Mouse (Mus musculus): ENCODE results near the gene Mxi1. TPM values are rescaled to one million over a fixed set of nuclear protein-coding genes. Genes with fewer than 3 reads are reported as not detected.

Mxi1 gene
- polyA plus RNA-seq, 1 experiment = 41.7 TPM

DNA sequence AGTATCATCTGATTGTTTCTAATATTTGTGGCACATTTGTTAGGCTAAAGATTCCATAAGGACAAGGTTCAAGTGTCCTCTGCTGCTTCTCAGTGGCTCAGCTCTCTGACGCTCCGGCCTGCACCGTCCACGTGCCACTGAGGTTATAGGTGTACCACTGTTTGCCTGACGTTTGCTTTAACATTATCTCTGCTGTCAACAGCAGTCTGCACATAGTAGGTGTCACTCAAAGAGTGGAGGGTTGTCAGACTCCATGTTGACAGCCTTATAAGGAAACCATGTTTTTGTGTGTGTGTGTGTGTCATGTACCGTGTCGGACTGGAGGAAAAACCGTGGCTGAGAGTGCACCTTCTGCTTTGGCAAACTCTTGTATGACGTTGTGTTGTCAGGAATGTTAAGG lies 24.9 kb downstream of the Mxi1 start:
- H3K4me3 ChIP-seq (ENCODE audit: insufficient read depth, low read depth, low read length) = no peak overlapping the region
- H3K27me3 ChIP-seq (replicated peaks; ENCODE audit: control insufficient read depth, insufficient read depth, low read length) = no peaks in the 10 kb centered on the region
- peaks cover 10% of the 10 kb centered on the region; the same call in 1 of the 2 replicates for H3K4me1 ChIP-seq (ENCODE audit: control insufficient read depth, insufficient read depth, low read length)
- TF ChIP-seq CTCF (conservative IDR thresholded peaks at IDR 0.05; ENCODE audit: insufficient read depth, insufficient read length, low read depth, low read length) = no peak
- TF ChIP-seq POLR2A (IDR thresholded peaks at IDR 0.05; ENCODE audit: low read depth, low read length) = no peak
- H3K36me3 ChIP-seq (ENCODE audit: control insufficient read depth, insufficient read depth, low read length) = no peaks in the 10 kb centered on the region
- no peak for DNase-seq
- WGBS = 81% methylated on average over 9 of the region's 9 CpGs
- no peak overlapping the region for H3K27ac ChIP-seq (ENCODE audit: insufficient read depth, low read depth, low read length)

DNA sequence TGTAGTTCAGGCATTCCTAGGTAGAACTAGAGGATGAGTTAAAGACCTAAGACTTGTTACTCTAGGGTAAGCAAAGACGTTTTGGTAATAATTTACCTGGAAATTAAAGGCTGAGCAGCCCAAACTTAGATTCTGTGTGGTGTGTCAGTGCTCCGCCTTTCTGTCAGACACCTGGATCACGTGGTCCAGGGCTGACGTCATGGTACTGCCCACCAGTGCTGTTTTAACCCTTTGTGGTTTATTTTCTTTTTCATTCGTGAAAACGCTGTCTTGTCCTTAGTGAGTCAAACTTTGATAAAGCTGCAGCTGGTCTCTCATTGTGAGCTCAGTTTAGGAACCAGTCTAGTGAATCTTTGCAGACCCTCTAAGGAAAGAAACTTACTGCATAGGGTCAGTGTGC lies 30.1 kb downstream of the Mxi1 start:
- no peaks in the 10 kb centered on the region for H3K36me3 ChIP-seq (ENCODE audit: control insufficient read depth, insufficient read depth, low read length)
- H3K4me1 ChIP-seq (ENCODE audit: control insufficient read depth, insufficient read depth, low read length) = peaks cover 25% of the 10 kb centered on the region
- H3K27me3 ChIP-seq (replicated peaks; ENCODE audit: control insufficient read depth, insufficient read depth, low read length) = no peaks in the 10 kb centered on the region
- peak overlapping the region; percentile 61 for H3K27ac ChIP-seq (ENCODE audit: insufficient read depth, low read depth, low read length)
- peak; percentile 87 for DNase-seq
- TF ChIP-seq CTCF (conservative IDR thresholded peaks at IDR 0.05; ENCODE audit: insufficient read depth, insufficient read length, low read depth, low read length) = no peak
- no peak for TF ChIP-seq POLR2A (IDR thresholded peaks at IDR 0.05; ENCODE audit: low read depth, low read length)
- 14% methylated on average over 6 of the region's 6 CpGs for WGBS
- no peak overlapping the region for H3K4me3 ChIP-seq (ENCODE audit: insufficient read depth, low read depth, low read length)

DNA sequence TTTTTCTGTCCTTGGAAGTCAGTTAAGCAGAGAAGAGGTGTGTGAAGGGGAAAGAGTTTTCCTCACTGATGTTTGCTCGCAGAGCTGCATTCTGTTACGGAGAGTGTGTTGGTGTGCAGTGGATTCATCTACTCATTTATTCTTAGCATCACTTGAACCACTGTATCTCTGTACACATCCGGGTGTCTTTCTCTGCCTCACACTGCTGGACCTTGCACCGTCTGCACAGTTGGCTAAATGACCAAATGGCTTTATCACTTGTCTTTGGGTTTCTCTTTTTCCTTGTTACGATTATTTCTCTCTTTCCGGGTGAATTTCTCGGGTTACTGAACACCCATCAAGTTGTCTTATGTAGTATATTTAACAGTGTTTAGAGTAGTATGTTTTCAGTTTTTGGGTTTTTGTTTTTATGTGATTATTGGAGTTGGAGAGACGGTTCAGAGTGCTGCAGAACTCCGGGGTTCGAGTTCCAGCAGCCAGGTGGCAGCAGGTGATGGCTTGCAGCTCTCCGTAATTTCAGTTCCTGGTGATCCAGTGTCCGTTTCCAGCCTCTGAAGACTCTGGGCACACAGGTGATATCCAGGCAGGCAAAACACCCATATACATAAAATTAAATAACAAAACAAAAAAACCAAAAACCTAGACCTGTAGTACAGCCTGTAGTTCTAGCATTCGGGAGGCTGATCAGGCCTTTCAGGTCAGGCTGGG lies 33.0 kb downstream of the Mxi1 start:
- Histone ChIP-seq H3K27ac (ENCODE audit: insufficient read depth, low read depth, low read length) (peak overlapping the region; percentile 29; the same call in 1 of the 2 replicates), H3K27me3 (replicated peaks; ENCODE audit: control insufficient read depth, insufficient read depth, low read length) (no peaks in the 10 kb centered on the region), H3K4me3 (ENCODE audit: insufficient read depth, low read depth, low read length) (no peak overlapping the region), H3K4me1 (ENCODE audit: control insufficient read depth, insufficient read depth, low read length) (peaks cover 31% of the 10 kb centered on the region), H3K36me3 (ENCODE audit: control insufficient read depth, insufficient read depth, low read length) (no peaks in the 10 kb centered on the region; the same call in 1 of the 2 replicates)
- TF ChIP-seq POLR2A (IDR thresholded peaks at IDR 0.05; ENCODE audit: low read depth, low read length) = no peak
- peak; percentile 30; the same call in 1 of the 2 replicates for TF ChIP-seq CTCF (conservative IDR thresholded peaks at IDR 0.05; ENCODE audit: insufficient read depth, insufficient read length, low read depth, low read length)
- 55% methylated on average over 13 of the region's 13 CpGs for WGBS
- DNase-seq = peak; percentile 54

DNA sequence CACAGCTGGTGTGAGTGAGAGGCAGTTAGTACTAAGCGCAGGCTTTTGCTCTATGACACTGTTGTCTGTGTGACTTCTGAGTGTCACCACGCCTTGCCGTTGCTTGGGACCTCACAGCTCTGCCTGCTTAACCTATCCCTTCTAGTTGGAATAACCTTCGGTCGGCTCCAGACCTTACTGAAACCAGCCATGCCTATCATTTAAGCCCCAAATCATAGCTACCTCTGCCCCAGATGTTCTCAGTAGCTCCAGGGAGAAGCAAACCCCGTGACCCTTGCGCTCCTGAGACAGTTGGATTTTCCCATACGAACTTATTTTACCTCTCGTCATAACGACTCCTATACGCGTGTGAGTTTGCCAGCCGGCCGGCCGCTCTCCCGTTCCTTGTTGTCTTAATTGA lies 33.7 kb downstream of the Mxi1 start:
- WGBS = 53% methylated on average over 16 of the region's 16 CpGs
- H3K4me1 ChIP-seq (ENCODE audit: control insufficient read depth, insufficient read depth, low read length) = peaks cover 31% of the 10 kb centered on the region
- peak overlapping the region; percentile 29 for H3K27ac ChIP-seq (ENCODE audit: insufficient read depth, low read depth, low read length)
- peak overlapping the region; percentile 23; the same call in 1 of the 2 replicates for H3K4me3 ChIP-seq (ENCODE audit: insufficient read depth, low read depth, low read length)
- TF ChIP-seq CTCF (conservative IDR thresholded peaks at IDR 0.05; ENCODE audit: insufficient read depth, insufficient read length, low read depth, low read length) (no peak), POLR2A (IDR thresholded peaks at IDR 0.05; ENCODE audit: low read depth, low read length) (no peak)
- DNase-seq = peak; percentile 73
- H3K36me3 ChIP-seq (ENCODE audit: control insufficient read depth, insufficient read depth, low read length) = no peaks in the 10 kb centered on the region; the same call in 1 of the 2 replicates
- H3K27me3 ChIP-seq (replicated peaks; ENCODE audit: control insufficient read depth, insufficient read depth, low read length) = no peaks in the 10 kb centered on the region

DNA sequence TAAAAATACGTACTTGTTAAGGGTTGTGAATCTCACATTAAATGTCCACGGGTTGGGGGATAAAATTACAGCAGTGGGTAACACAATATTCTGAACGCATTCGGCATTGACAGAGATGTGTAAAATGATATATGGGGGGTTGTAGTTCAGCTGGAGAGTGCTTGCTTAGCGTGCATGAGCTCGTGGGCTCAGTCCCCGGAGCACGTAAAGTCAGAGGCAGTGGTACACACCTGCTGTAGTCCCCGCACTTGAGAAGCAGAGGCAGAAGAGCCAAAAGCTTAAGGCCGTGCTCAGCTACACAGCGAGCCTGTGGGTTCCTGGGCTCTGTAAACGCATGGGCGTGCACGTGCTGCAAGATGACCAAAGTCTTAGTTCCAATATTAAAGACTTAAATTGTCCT lies 35.4 kb downstream of the Mxi1 start:
- no peak for DNase-seq
- TF ChIP-seq CTCF (conservative IDR thresholded peaks at IDR 0.05; ENCODE audit: insufficient read depth, insufficient read length, low read depth, low read length) (no peak), POLR2A (IDR thresholded peaks at IDR 0.05; ENCODE audit: low read depth, low read length) (no peak)
- Histone ChIP-seq H3K27ac (ENCODE audit: insufficient read depth, low read depth, low read length) (no peak overlapping the region), H3K4me3 (ENCODE audit: insufficient read depth, low read depth, low read length) (no peak overlapping the region), H3K27me3 (replicated peaks; ENCODE audit: control insufficient read depth, insufficient read depth, low read length) (no peaks in the 10 kb centered on the region), H3K4me1 (ENCODE audit: control insufficient read depth, insufficient read depth, low read length) (peaks cover 22% of the 10 kb centered on the region), H3K36me3 (ENCODE audit: control insufficient read depth, insufficient read depth, low read length) (no peaks in the 10 kb centered on the region; the same call in 1 of the 2 replicates)
- 67% methylated on average over 14 of the region's 14 CpGs for WGBS

DNA sequence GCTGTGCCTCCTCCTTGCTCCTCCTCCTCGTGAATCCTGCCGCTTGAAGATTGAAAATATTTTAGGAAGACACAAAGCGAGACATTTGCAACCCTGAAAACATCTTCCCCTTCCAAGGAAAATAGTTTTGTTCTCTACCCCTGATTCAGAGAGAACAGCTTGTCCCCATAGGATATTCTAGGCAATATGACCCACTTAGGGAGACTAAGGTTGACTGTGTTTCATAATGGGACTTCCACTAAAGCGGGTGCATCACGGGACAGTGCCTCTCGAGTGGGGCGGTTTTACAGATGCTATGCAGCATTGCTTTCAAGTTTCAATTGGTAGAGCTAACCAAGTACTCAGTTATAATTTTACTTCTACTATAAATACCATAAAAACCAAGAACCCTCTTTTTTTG lies 43.5 kb downstream of the Mxi1 start:
- no peaks in the 10 kb centered on the region for H3K27me3 ChIP-seq (replicated peaks; ENCODE audit: control insufficient read depth, insufficient read depth, low read length)
- no peaks in the 10 kb centered on the region for H3K36me3 ChIP-seq (ENCODE audit: control insufficient read depth, insufficient read depth, low read length)
- DNase-seq = no peak
- H3K27ac ChIP-seq (ENCODE audit: insufficient read depth, low read depth, low read length) = no peak overlapping the region
- peaks cover 7% of the 10 kb centered on the region; the same call in 1 of the 2 replicates for H3K4me1 ChIP-seq (ENCODE audit: control insufficient read depth, insufficient read depth, low read length)
- WGBS = 65% methylated on average over 7 of the region's 7 CpGs
- H3K4me3 ChIP-seq (ENCODE audit: insufficient read depth, low read depth, low read length) = no peak overlapping the region
- TF ChIP-seq CTCF (conservative IDR thresholded peaks at IDR 0.05; ENCODE audit: insufficient read depth, insufficient read length, low read depth, low read length) (no peak), POLR2A (IDR thresholded peaks at IDR 0.05; ENCODE audit: low read depth, low read length) (no peak)

DNA sequence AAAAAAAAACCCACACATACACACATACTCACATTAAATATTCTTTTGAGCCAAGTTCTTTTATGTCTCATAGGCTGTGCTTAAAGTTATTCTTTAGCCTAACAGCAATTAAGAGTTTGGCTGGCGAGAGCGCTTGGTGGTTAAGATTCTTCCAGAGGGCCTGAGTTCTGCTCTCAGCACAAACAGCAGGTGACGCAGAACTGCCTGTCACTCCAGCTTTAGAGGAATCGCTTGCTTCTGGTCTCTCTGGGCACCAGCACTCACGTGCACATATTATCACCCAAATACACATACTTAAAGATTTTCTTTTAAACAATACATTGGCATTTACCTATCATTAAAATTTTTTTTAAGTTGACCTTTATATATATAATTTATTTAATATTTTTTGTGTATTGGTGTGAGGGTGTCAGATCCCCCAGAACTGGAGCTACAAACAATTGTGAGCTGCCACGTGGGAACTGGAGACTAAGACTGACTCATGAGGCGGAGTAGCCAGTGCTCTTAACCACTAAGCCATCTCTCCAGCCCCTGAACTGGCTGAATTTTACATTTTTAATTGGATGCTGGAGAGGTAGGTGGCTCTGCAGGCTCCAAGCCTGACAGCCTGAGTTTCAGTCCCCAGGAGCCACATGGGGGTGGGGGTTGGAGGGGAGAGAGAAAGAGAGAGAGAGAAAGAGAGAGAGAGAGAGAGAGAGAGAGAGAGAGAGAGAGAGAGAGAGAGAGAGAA lies 44.1 kb downstream of the Mxi1 start:
- peak; percentile 45 for DNase-seq
- Histone ChIP-seq H3K36me3 (ENCODE audit: control insufficient read depth, insufficient read depth, low read length) (no peaks in the 10 kb centered on the region), H3K4me1 (ENCODE audit: control insufficient read depth, insufficient read depth, low read length) (peaks cover 10% of the 10 kb centered on the region; the same call in 1 of the 2 replicates), H3K4me3 (ENCODE audit: insufficient read depth, low read depth, low read length) (no peak overlapping the region), H3K27ac (ENCODE audit: insufficient read depth, low read depth, low read length) (no peak overlapping the region), H3K27me3 (replicated peaks; ENCODE audit: control insufficient read depth, insufficient read depth, low read length) (no peaks in the 10 kb centered on the region)
- no peak for TF ChIP-seq POLR2A (IDR thresholded peaks at IDR 0.05; ENCODE audit: low read depth, low read length)
- TF ChIP-seq CTCF (conservative IDR thresholded peaks at IDR 0.05; ENCODE audit: insufficient read depth, insufficient read length, low read depth, low read length) = no peak
- WGBS = 55% methylated on average over 7 of the region's 7 CpGs

All from kidney, adult 2 months (tissue).